8 mouse cellular contexts compared by ENCODE assay signal in the genomic region with DNA sequence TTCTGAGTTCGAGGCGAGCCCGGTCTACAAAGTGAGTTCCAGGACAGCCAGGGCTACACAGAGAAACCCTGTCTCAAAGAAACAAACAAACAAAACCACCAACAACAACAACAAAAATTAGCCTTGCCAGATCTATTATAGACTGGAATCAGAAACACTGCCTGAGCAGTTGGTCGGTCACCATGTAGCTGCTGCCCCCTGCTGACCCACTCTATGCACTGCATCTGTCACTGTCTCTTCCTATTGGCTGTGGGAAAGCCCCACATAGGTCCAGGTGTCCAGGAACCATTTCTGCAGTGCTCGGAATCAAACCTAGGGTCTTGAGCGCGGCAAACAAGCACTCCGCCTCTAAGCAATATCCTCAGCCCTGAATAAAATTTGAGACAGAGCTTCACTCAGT. TPM values are rescaled to one million over a fixed set of nuclear protein-coding genes. Genes with fewer than 3 reads are reported as not detected.
DNase-seq lines count a peak whose midpoint lies in the region; ATAC-seq and TF ChIP-seq lines count a peak whose summit lies in the region.

No protein-coding gene starts in this region.

- TF ChIP-seq CTCF in embryonic fibroblast, embryonic 13.5 days (IDR thresholded peaks at IDR 0.05; ENCODE audit: borderline replicate concordance, insufficient read depth, low read length): peak; percentile 93; the same call in 1 of the 2 replicates

- no peak for TF ChIP-seq POLR2A in embryonic fibroblast, embryonic 13.5 days (IDR thresholded peaks at IDR 0.05; ENCODE audit: low read depth, low read length)

- no peaks in the 10 kb centered on the region for H3K36me3 ChIP-seq in limb, embryonic 11.5 days (ENCODE audit: control insufficient read depth, insufficient read depth, low read length)

- 72% methylated on average over 8 of the region's 8 CpGs for WGBS in limb, embryonic 11.5 days

- peak; percentile 69 for DNase-seq in 3T3-L1 (ENCODE audit: low read depth, low spot score)
- peak; percentile 57 for DNase-seq in CD4-positive helper T cell, adult 2 months (ENCODE audit: low read depth, low spot score)
- DNase-seq in adrenal gland, postnatal 4 days (ENCODE audit: low spot score in 2 of 2): peak; percentile 13 to 15
- peak; percentile 78 for DNase-seq in limb, embryonic 11.5 days (ENCODE audit: low spot score)
- peak; percentile 29 for DNase-seq in retina, postnatal 7 days (ENCODE audit: low read depth, low spot score)
- peak; percentile 59 for DNase-seq in urinary bladder, postnatal 25 days (ENCODE audit: low spot score)

- H3K9ac ChIP-seq in limb, embryonic 11.5 days (ENCODE audit: low read length): no peak overlapping the region

- H3K27me3 ChIP-seq in limb, embryonic 11.5 days (ENCODE audit: control insufficient read depth, insufficient read depth, low read length): no peaks in the 10 kb centered on the region

- no peaks in the 10 kb centered on the region for H3K9me3 ChIP-seq in limb, embryonic 11.5 days (ENCODE audit: control insufficient read depth, low read length)

- no peaks in the 10 kb centered on the region for H3K4me1 ChIP-seq in embryonic fibroblast, embryonic 13.5 days (ENCODE audit: control insufficient read depth, insufficient read depth, low read length)
- H3K4me1 ChIP-seq in limb, embryonic 11.5 days (ENCODE audit: control insufficient read depth, insufficient read depth, low read length): no peaks in the 10 kb centered on the region

- no peak overlapping the region for H3K4me3 ChIP-seq in embryonic fibroblast, embryonic 13.5 days (ENCODE audit: insufficient read depth, low read length)
- no peak overlapping the region for H3K4me3 ChIP-seq in limb, embryonic 11.5 days (ENCODE audit: low read depth, low read length)

- ATAC-seq in inflammation-experienced regulatory T-cells, adult 6 months: peak; percentile 56
- no peak for ATAC-seq in limb, embryonic 11.5 days (ENCODE audit: insufficient number of reproducible peaks, low FRiP score, low TSS enrichment, low read depth)

- no peak overlapping the region for H3K27ac ChIP-seq in embryonic fibroblast, embryonic 13.5 days (ENCODE audit: insufficient read depth, low read length)
- H3K27ac ChIP-seq in limb, embryonic 11.5 days (replicated peaks; ENCODE audit: low read depth, low read length): no peak overlapping the region

- no peak overlapping the region for H3K4me2 ChIP-seq in limb, embryonic 11.5 days (ENCODE audit: low read depth, severe bottlenecking)

RNA-seq across cellular contexts. Expression of a gene that starts 29.6 kb away (rescaled TPM):
- total RNA-seq in adrenal gland, postnatal 4 days (2021): 10 to 100 TPM; 20.4 to 20.8 TPM
- 14.1 and 19.9 TPM in 2 replicates for polyA plus RNA-seq in embryonic fibroblast, embryonic 13.5 days (2011; ENCODE audit: insufficient read length, low read depth, missing spikeins)
- 10 to 100 TPM; 11.1 to 22.0 (median 21.5) TPM for polyA plus RNA-seq in inflammation-experienced regulatory T-cells, adult 6 months (2017; shearing (Covaris generic))
- 26.3 and 29.4 TPM in 2 replicates for polyA plus RNA-seq in limb, embryonic 11.5 days (2014; fragmentation: Nextera tagmentation; extraction: Ambion mirVana)

Comparison
In these comparisons a context has a peak if more than half of its experiments do, and no peak if none do; other contexts are left out.
1. DNase-seq: peak in every context shown above with its lines; median percentile 78 in limb, embryonic 11.5 days; 69 in 3T3-L1; 59 in urinary bladder, postnatal 25 days; 57 in CD4-positive helper T cell, adult 2 months; 29 in retina, postnatal 7 days; 14 in adrenal gland, postnatal 4 days.